Mouse (Mus musculus) liver, embryonic 12.5 days (tissue): ENCODE measurements around the gene Tsc22d3. TPM values are rescaled to one million over a fixed set of nuclear protein-coding genes. Genes with fewer than 3 reads are reported as not detected.

Source experiments
- ATAC-seq: fragments of 200-750 bp; cut with Nextera tagmentation; 2 replicates; pipeline ENCODE4 v1.8.0; 2017; ENCODE audit warnings: moderate number of reproducible peaks, mild to moderate bottlenecking, moderate library complexity
- H3K27ac ChIP-seq: fragments of 300-500 bp; sonication (generic); 2 replicates; pipeline ENCODE4 v1.5.1; 2016; ENCODE audit warnings: mild to moderate bottlenecking
- H3K27me3 ChIP-seq: fragments of 300-500 bp; sonication (generic); replicated peaks from 2 replicates; pipeline ENCODE4 v1.6.1; 2016; ENCODE audit warnings: mild to moderate bottlenecking, moderate library complexity
- H3K36me3 ChIP-seq: fragments of 300-500 bp; sonication (generic); 2 replicates; pipeline ENCODE4 v1.6.1; 2016; ENCODE audit warnings: mild to moderate bottlenecking, moderate library complexity
- H3K4me1 ChIP-seq: fragments of 300-500 bp; sonication (generic); 2 replicates; pipeline ENCODE4 v1.6.1; 2016
- H3K4me2 ChIP-seq: fragments of 300-500 bp; sonication (generic); 2 replicates; pipeline ENCODE4 v1.6.1; 2016; ENCODE audit warnings: mild to moderate bottlenecking, moderate library complexity
- H3K4me3 ChIP-seq: fragments of 300-500 bp; sonication (generic); 2 replicates; pipeline ENCODE4 v1.5.1; 2016; ENCODE audit warnings: mild to moderate bottlenecking, moderate library complexity
- H3K9ac ChIP-seq: fragments of 300-500 bp; sonication (generic); 2 replicates; pipeline ENCODE4 v1.6.1; 2016; ENCODE audit warnings: mild to moderate bottlenecking, moderate library complexity
- H3K9me3 ChIP-seq: fragments of 300-500 bp; sonication (generic); replicated peaks from 2 replicates; pipeline ENCODE4 v1.6.1; 2016; ENCODE audit warnings: mild to moderate bottlenecking, moderate library complexity
- WGBS: fragments of 180-500 bp; shearing (Covaris S2); methylation state at CpG from one replicate; pipeline ENCODE4 v1.1.7; 2016; ENCODE audit not compliant: insufficient replicate concordance; 5-methylcytosine and 5-hydroxymethylcytosine counted together
- polyA plus RNA-seq: library from polyadenylated mRNA; unstranded; fragments of >200 nt; fragmentation: Nextera tagmentation; extraction: Ambion mirVana; gene quantifications from 2 replicates; pipeline ENCODE4 v1.2.1, GENCODE M21; 2016

Tsc22d3 gene
- polyA plus RNA-seq, 1 experiment from 2014 or later = 16.0 TPM

DNA sequence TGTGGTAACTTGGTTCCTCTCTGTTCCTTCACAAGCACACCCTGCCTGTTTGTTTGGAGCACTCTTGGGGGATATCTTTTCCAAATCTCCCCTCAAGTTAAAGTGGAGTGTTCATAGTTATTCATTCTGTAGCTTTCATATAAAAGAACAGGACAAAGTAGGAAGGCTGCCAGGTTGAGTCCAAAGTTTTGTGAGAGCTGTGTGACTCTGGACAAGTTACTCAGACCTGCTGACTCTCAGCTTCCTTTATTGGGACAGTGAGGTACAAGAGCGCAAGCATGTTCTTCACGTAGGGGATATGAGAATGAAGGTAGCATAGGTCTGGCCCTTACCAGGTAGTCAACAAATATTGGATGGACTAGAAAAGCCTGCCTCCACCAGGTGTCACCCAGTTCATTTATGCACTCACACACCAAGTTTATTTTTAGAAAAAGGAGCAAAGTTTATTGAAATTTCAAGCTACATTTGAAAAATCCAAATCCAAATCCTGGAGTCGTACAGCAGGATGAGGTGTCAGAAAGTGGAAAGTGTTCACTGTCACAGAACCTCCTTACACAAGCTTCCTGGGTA is 61.3 kb downstream of the Tsc22d3 start:
- H3K4me1 ChIP-seq = peaks cover 26% of the 10 kb centered on the region
- no peak overlapping the region for H3K9ac ChIP-seq
- H3K36me3 ChIP-seq = 0 out of 2 replicates have a peak, but pooled peaks cover 6% of the 10 kb centered on the region
- H3K27me3 ChIP-seq = peaks cover 35% of the 10 kb centered on the region; the same call in 1 of the 2 replicates
- H3K9me3 ChIP-seq = no peaks in the 10 kb centered on the region
- no peak overlapping the region for H3K4me3 ChIP-seq
- H3K27ac ChIP-seq = no peak overlapping the region
- no peak overlapping the region for H3K4me2 ChIP-seq
- 61% methylated on average over 3 of the region's 3 CpGs for WGBS
- ATAC-seq = no peak

DNA sequence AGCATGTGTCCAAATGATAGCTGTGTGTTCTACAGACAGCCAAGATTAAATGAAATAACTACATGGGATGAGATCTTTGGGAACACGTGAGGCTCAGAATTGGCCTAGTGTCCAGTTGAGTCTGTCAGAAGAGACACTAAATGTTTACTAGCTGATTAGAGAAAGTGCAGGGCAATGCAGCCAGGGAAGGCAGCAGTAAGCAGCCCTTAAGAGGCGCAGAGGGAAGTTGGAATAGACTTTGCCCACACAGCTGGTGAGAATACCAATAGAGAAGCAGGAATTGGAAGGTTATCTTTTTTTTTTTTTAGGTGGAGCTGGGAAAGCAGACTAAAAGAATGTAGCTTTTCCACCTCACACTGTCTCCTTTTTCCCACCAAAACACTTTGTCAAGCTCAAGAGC is 61.8 kb downstream of the Tsc22d3 start:
- 51% methylated on average over 2 of the region's 2 CpGs for WGBS
- no peak overlapping the region for H3K4me3 ChIP-seq
- H3K9me3 ChIP-seq = no peaks in the 10 kb centered on the region
- H3K4me2 ChIP-seq = no peak overlapping the region
- no peak overlapping the region for H3K9ac ChIP-seq
- H3K27ac ChIP-seq = no peak overlapping the region
- peaks cover 22% of the 10 kb centered on the region for H3K4me1 ChIP-seq
- peaks cover 36% of the 10 kb centered on the region; the same call in 1 of the 2 replicates for H3K27me3 ChIP-seq
- ATAC-seq = no peak
- H3K36me3 ChIP-seq = 0 out of 2 replicates have a peak, but pooled peaks cover 6% of the 10 kb centered on the region

DNA sequence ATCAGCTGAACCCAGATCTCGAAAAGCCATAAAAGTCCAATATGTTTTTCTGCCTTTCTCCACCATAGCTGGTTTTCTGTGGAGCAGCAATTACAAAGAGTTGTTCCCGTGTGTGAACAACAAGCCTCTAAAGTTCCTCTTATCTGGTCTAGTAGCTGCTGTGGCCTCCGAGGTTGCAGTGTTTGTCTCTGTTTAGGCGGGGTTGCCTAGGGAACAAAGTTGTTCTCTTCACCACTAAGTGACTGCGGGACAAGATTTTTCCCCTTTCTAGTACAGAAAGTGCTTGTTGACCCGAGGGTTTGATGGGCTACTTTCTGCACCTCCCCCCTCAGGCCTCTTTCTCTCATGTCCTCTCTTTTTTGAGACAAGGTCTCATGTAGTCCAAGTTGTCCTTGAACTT is 62.8 kb downstream of the Tsc22d3 start:
- WGBS = 24% methylated on average over 6 of the region's 6 CpGs
- H3K4me1 ChIP-seq = peaks cover 18% of the 10 kb centered on the region
- no peak overlapping the region for H3K4me2 ChIP-seq
- H3K9me3 ChIP-seq = no peaks in the 10 kb centered on the region
- H3K27ac ChIP-seq = no peak overlapping the region
- H3K4me3 ChIP-seq = no peak overlapping the region
- H3K36me3 ChIP-seq = 0 out of 2 replicates have a peak, but pooled peaks cover 6% of the 10 kb centered on the region
- H3K9ac ChIP-seq = no peak overlapping the region
- no peak for ATAC-seq
- H3K27me3 ChIP-seq = peaks cover 33% of the 10 kb centered on the region; the same call in 1 of the 2 replicates

DNA sequence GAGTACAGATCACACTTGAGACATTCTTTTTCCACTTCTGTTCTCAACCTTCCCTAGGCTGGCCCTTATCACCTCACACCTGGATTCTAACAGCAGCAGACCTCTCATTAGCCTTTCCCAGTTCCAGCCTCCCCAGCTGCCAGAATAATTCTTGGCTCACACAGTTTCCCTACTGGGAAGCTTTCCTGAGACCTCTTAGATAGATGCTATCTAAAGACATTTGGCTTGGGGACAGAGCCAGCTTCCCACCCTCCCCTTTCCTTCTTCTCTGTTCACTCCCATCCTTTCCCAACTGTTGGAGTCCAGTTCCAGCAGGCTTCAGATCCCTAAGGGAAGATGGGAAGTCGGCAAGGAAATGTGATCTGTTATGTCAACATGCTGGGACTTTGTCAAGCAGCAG is 65.0 kb downstream of the Tsc22d3 start:
- H3K4me1 ChIP-seq = peaks cover 22% of the 10 kb centered on the region
- H3K9ac ChIP-seq = no peak overlapping the region
- H3K9me3 ChIP-seq = no peaks in the 10 kb centered on the region
- peaks cover 15% of the 10 kb centered on the region; the same call in 1 of the 2 replicates for H3K27me3 ChIP-seq
- no peak overlapping the region for H3K4me3 ChIP-seq
- 33% methylated on average over 1 of the region's 1 CpGs for WGBS
- H3K36me3 ChIP-seq = 0 out of 2 replicates have a peak, but pooled peaks cover 3% of the 10 kb centered on the region
- H3K27ac ChIP-seq = no peak overlapping the region
- no peak overlapping the region for H3K4me2 ChIP-seq
- no peak for ATAC-seq

DNA sequence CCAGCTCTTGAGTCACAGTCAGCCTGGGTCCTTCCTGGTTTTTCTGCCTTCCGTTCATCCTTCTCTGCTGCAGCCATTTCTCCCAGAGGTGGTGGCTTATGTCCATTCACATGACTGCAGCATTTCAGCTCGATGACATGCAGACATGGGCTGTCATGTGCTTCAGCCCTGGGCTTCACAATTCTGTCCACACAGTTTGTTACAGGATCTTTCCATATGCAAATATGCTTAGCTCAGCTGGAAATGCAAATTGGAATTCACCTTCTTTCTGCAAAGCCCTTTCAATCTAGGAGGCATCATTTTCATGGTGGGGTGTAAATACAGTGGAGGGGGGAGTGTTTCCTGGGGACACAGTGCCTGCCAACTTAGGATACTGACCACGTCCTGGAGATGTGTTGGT is 66.2 kb downstream of the Tsc22d3 start:
- 65% methylated on average over 3 of the region's 3 CpGs for WGBS
- Histone ChIP-seq H3K4me1 (peaks cover 29% of the 10 kb centered on the region), H3K36me3 (no peaks in the 10 kb centered on the region), H3K9ac (no peak overlapping the region), H3K4me2 (no peak overlapping the region), H3K4me3 (no peak overlapping the region), H3K9me3 (no peaks in the 10 kb centered on the region), H3K27ac (no peak overlapping the region), H3K27me3 (peaks cover 20% of the 10 kb centered on the region; the same call in 1 of the 2 replicates)
- ATAC-seq = no peak

DNA sequence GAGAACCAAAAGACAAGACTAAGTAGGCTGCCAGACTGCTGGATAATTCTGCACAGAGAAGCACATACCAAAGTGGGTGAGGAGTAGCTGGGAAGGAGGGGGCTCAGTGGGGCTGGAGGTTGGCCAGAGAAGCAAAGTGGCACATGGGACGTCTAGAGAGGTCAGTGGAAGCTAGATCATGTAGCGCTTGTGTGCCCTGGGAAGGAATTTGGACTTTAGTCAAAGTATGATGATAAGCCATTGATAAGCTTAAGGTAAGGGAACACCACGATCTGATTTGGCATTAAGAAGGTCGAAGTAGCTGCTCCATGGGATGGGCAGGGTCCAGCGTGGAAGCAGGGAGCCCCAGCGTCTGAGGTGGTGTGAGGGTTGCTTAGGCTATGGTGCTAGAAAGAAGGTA is 68.1 kb downstream of the Tsc22d3 start:
- Histone ChIP-seq H3K27ac (no peak overlapping the region), H3K4me3 (no peak overlapping the region), H3K4me2 (no peak overlapping the region), H3K4me1 (peaks cover 22% of the 10 kb centered on the region), H3K27me3 (peaks cover 24% of the 10 kb centered on the region; the same call in 1 of the 2 replicates), H3K36me3 (no peaks in the 10 kb centered on the region), H3K9ac (no peak overlapping the region), H3K9me3 (no peaks in the 10 kb centered on the region)
- ATAC-seq = no peak
- 77% methylated on average over 3 of the region's 6 CpGs for WGBS

DNA sequence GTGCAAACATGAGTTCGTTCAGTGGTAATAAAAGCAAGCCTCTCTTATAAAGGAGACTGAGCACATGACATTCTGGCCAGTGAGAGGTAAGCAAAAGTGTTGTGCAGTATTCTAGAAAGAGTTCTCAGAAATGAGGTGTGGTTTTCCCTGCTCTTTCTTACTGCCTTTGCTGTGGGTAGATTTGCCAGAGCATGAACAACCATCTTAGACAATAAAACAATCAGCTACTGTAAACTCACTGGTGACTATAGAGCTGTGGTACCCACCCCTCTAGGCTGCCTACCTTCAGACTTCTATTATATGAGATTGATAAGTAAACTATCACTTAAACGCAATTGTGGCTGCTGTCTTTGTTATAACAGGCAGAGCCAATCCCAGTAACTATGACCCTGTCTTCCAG is 69.1 kb downstream of the Tsc22d3 start:
- peaks cover 22% of the 10 kb centered on the region for H3K4me1 ChIP-seq
- 60% methylated on average over 2 of the region's 2 CpGs for WGBS
- no peak overlapping the region for H3K4me2 ChIP-seq
- peak; percentile 24; the same call in 1 of the 2 replicates for ATAC-seq
- no peak overlapping the region for H3K4me3 ChIP-seq
- H3K9me3 ChIP-seq = no peaks in the 10 kb centered on the region
- no peaks in the 10 kb centered on the region for H3K36me3 ChIP-seq
- H3K9ac ChIP-seq = no peak overlapping the region
- no peak overlapping the region for H3K27ac ChIP-seq
- H3K27me3 ChIP-seq = peaks cover 24% of the 10 kb centered on the region; the same call in 1 of the 2 replicates

DNA sequence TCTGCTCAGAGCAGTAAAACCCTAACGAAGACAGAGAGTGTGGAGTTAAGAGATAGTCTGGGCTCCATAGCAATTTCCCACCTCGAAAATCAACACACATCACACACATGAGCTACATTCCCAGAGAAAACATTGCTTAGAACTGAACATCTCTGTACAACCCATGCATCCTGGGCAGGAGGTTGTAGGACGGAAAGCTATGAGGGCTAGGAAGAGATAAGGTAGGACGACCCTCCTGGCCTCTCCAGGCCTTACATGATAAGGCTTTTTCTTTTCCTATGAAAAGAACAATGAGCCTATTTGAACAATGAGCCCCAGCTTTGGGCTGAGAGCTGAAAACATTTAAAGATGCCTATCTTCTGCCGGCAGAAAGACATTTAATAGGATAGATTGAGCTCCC is 69.8 kb downstream of the Tsc22d3 start:
- Histone ChIP-seq H3K4me2 (no peak overlapping the region), H3K9ac (no peak overlapping the region), H3K27me3 (peaks cover 24% of the 10 kb centered on the region; the same call in 1 of the 2 replicates), H3K4me1 (peaks cover 22% of the 10 kb centered on the region), H3K36me3 (no peaks in the 10 kb centered on the region), H3K27ac (no peak overlapping the region), H3K9me3 (no peaks in the 10 kb centered on the region), H3K4me3 (no peak overlapping the region)
- ATAC-seq = peak; percentile 61; the same call in 1 of the 2 replicates
- WGBS = 35% methylated on average over 5 of the region's 5 CpGs

DNA sequence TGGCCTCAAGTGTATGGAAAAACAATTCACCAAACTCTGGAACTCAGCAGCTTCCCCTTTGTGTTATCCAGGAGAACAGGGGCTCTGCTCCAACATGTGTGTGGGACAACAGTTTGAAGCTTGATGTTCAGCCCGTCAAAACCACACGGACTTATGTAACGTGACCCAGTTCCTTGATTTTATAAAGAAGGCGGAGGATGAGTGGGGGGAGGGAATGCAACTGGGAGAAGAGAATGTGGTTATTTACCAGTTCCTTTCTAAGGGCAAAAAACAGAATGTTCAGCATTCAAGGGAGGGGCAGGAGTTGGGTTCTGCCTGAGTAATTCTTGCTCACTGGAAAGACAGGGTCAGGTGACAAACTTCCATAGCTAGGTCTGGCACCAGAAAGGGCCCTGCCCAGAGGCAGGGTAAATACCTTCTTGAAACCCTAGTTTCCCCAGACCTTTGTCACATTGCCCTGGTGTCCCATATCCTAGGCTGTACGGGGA is 71.3 kb downstream of the Tsc22d3 start:
- Histone ChIP-seq H3K9ac (no peak overlapping the region), H3K4me3 (no peak overlapping the region), H3K27ac (no peak overlapping the region), H3K27me3 (0 out of 2 replicates have a peak, but pooled peaks cover 10% of the 10 kb centered on the region), H3K36me3 (no peaks in the 10 kb centered on the region), H3K4me2 (no peak overlapping the region), H3K4me1 (peaks cover 22% of the 10 kb centered on the region), H3K9me3 (no peaks in the 10 kb centered on the region)
- 69% methylated on average over 5 of the region's 5 CpGs for WGBS
- ATAC-seq = no peak

DNA sequence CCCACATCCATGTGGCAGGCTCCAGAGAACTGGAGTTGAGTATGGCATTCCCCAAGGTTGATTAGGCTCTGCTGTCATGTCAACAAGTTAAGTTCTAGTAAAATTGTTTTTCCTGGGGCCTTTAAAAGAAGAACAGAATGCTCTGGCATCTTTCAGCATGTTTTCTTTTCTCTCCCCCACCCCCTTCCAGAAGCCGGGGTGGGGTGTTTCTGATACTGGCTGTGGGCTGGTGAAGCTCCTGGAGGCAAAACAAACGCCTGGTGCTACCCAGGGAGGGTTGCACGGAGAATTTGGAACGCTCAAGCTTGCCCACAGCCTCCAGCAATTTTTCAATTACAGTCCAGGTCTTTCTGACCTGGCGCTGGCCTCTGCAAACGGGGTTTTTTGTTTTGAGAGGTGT is 73.2 kb downstream of the Tsc22d3 start:
- H3K27ac ChIP-seq = no peak overlapping the region
- peaks cover 22% of the 10 kb centered on the region for H3K4me1 ChIP-seq
- H3K4me2 ChIP-seq = no peak overlapping the region
- WGBS = 42% methylated on average over 6 of the region's 6 CpGs
- H3K9me3 ChIP-seq = no peaks in the 10 kb centered on the region
- no peak for ATAC-seq
- H3K36me3 ChIP-seq = no peaks in the 10 kb centered on the region
- H3K9ac ChIP-seq = no peak overlapping the region
- H3K4me3 ChIP-seq = no peak overlapping the region
- H3K27me3 ChIP-seq = 0 out of 2 replicates have a peak, but pooled peaks cover 10% of the 10 kb centered on the region

DNA sequence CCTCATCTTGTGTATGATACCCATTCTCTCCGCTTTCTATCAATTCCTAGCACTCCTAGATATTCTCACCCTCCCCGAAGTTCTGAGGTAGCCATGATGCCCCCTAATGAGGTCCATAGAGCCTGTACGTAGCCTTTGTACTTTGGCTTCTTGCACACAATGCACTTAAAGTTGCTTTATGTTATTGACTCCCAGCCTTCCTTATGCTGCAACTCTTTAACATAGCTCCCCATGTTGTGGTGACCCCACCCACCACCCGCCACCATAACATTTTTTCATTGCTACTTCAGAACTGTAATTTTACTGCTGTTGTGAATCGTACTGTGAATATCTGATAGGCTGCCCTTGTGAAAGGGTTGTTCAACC is 74.2 kb downstream of the Tsc22d3 start:
- H3K9ac ChIP-seq = no peak overlapping the region
- H3K4me1 ChIP-seq = peaks cover 15% of the 10 kb centered on the region
- ATAC-seq = no peak
- H3K9me3 ChIP-seq = no peaks in the 10 kb centered on the region
- H3K27me3 ChIP-seq = 0 out of 2 replicates have a peak, but pooled peaks cover 10% of the 10 kb centered on the region
- no peak overlapping the region for H3K4me3 ChIP-seq
- no peak overlapping the region for H3K27ac ChIP-seq
- 74% methylated on average over 5 of the region's 5 CpGs for WGBS
- no peak overlapping the region for H3K4me2 ChIP-seq
- H3K36me3 ChIP-seq = no peaks in the 10 kb centered on the region

DNA sequence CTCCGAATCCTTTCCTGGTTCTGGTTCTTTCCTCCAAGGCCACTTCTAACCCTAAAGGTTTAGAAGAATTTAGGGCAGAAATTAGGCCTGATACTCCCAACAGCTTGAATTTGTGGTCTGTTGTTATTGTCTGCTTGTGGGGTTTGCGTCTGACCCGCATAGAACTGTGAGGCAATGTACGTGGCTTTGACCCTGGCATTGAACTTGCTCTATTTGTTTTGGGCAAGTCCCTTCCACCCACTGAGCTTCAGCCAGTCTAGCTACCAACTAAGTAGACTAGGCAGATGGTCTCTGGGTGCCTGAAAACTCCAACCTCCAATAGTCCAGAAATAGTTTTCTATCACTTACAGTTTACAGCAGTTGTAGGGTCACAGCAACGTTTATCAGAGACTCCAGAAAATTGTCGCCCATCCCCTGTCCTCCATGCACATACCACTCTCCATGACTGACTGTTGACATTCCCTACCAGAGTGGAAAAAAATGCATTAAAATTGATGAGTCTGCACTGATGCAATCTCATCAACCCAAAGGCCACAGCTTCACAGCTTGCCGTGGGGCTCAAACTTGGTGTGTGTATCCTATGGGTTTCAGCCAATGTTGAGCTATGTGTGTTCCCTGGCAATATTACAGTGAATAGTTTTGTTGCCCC is 74.7 kb downstream of the Tsc22d3 start:
- 71% methylated on average over 7 of the region's 7 CpGs for WGBS
- Histone ChIP-seq H3K36me3 (no peaks in the 10 kb centered on the region), H3K9ac (no peak overlapping the region), H3K9me3 (no peaks in the 10 kb centered on the region), H3K4me3 (no peak overlapping the region), H3K27me3 (0 out of 2 replicates have a peak, but pooled peaks cover 10% of the 10 kb centered on the region), H3K4me1 (peaks cover 15% of the 10 kb centered on the region; the same call in 1 of the 2 replicates), H3K4me2 (no peak overlapping the region), H3K27ac (no peak overlapping the region)
- no peak for ATAC-seq
